Mouse (Mus musculus) spleen, adult 2 months (tissue): ENCODE measurements around the gene Ptrh1. TPM values are rescaled to one million over a fixed set of nuclear protein-coding genes. Genes with fewer than 3 reads are reported as not detected.

ENCODE experiments used
- DNase-seq, 2 experiments: peaks; one replicate each; pipeline versions ENCODE4 v3.0.0 to v3.0.0-alpha.2; 2012 to 2021; ENCODE audit warnings: low spot score in 2 of 2, low read depth in 1 of 2
- H3K27ac ChIP-seq: fragments of 200-500 bp; 2 replicates; pipeline ENCODE4 v1.5.1; 2012; ENCODE audit warnings: low read length, inconsistent platforms; ENCODE audit not compliant: insufficient read depth
- H3K27me3 ChIP-seq: fragments of 200-500 bp; 2 replicates; pipeline ENCODE4 v1.6.1; 2012; ENCODE audit warnings: mild to moderate bottlenecking, moderate library complexity, low read length, inconsistent platforms; ENCODE audit not compliant: control insufficient read depth, insufficient read depth
- H3K36me3 ChIP-seq: fragments of 200-500 bp; 2 replicates; pipeline ENCODE4 v1.6.1; 2012; ENCODE audit warnings: mild to moderate bottlenecking, low read length, inconsistent platforms; ENCODE audit not compliant: control insufficient read depth, insufficient read depth
- H3K4me1 ChIP-seq: fragments of 200-500 bp; 2 replicates; pipeline ENCODE4 v1.6.1; 2011; ENCODE audit warnings: inconsistent platforms; ENCODE audit not compliant: control insufficient read depth, insufficient read depth, insufficient read length
- H3K4me3 ChIP-seq: fragments of 200-500 bp; 2 replicates; pipeline ENCODE4 v1.5.1; 2011; ENCODE audit warnings: mild to moderate bottlenecking, inconsistent platforms; ENCODE audit not compliant: insufficient read depth, insufficient read length; ENCODE audit errors: extremely low read depth
- CTCF ChIP-seq: fragments of 200-500 bp; IDR thresholded peaks from 2 replicates; pipeline ENCODE4 v1.5.1; 2011; ENCODE audit warnings: mild to moderate bottlenecking, inconsistent platforms; ENCODE audit not compliant: insufficient read depth, insufficient read length, insufficient replicate concordance; ENCODE audit errors: extremely low read depth
- POLR2A ChIP-seq: fragments of 200-500 bp; IDR thresholded peaks from 2 replicates; pipeline ENCODE4 v1.6.1; 2011; ENCODE audit warnings: low read depth, low read length, inconsistent platforms
- WGBS: fragments of 180-500 bp; shearing (Covaris S2); methylation state at CpG from one replicate; pipeline ENCODE4 v1.1.7; 2018; 5-methylcytosine and 5-hydroxymethylcytosine counted together
- polyA plus RNA-seq: library from polyadenylated mRNA; depleted of rRNA; stranded (reverse); fragments of >200 nt; gene quantifications from 2 replicates; pipeline ENCODE4 v1.2.3, GENCODE M21; 2012

Ptrh1 gene
- polyA plus RNA-seq, 1 experiment: 5.1 TPM

GRCm38 (mm10) chr2:32791297-32791696, 15.7 kb downstream of the Ptrh1 start:
- no peaks in the 10 kb centered on the region for H3K4me1 ChIP-seq
- H3K27me3 ChIP-seq: no peaks in the 10 kb centered on the region
- no peak for DNase-seq
- no peak for TF ChIP-seq POLR2A
- no peak for TF ChIP-seq CTCF
- no peaks in the 10 kb centered on the region for H3K36me3 ChIP-seq
- 84% methylated on average over 6 of the region's 6 CpGs for WGBS
- no peak overlapping the region for H3K4me3 ChIP-seq
- no peak overlapping the region for H3K27ac ChIP-seq

- Histone ChIP-seq H3K4me3 (no peak overlapping the region), H3K27ac (no peak overlapping the region), H3K27me3 (no peaks in the 10 kb centered on the region), H3K36me3 (no peaks in the 10 kb centered on the region; the same call in 1 of the 2 replicates), H3K4me1 (no peaks in the 10 kb centered on the region)
- no peak for DNase-seq
- 93% methylated on average over 13 of the region's 13 CpGs for WGBS
- TF ChIP-seq CTCF: no peak
- no peak for TF ChIP-seq POLR2A
Observed at GRCm38 (mm10) chr2:32795748-32796418, 20.3 kb downstream of the Ptrh1 start.

GRCm38 (mm10) chr2:32798251-32798962, 22.8 kb downstream of the Ptrh1 start:
- Histone ChIP-seq H3K36me3 (no peaks in the 10 kb centered on the region; the same call in 1 of the 2 replicates), H3K27ac (no peak overlapping the region), H3K27me3 (no peaks in the 10 kb centered on the region), H3K4me3 (no peak overlapping the region), H3K4me1 (no peaks in the 10 kb centered on the region)
- TF ChIP-seq POLR2A (no peak), CTCF (no peak)
- DNase-seq: no peak
- WGBS: 68% methylated on average over 10 of the region's 10 CpGs

- no peaks in the 10 kb centered on the region; the same call in 1 of the 2 replicates for H3K36me3 ChIP-seq
- H3K4me1 ChIP-seq: no peaks in the 10 kb centered on the region
- TF ChIP-seq POLR2A (no peak), CTCF (no peak)
- H3K27me3 ChIP-seq: no peaks in the 10 kb centered on the region
- H3K27ac ChIP-seq: no peak overlapping the region
- DNase-seq: no peak
- H3K4me3 ChIP-seq: no peak overlapping the region
- WGBS: 93% methylated on average over 14 of the region's 14 CpGs
Observed at GRCm38 (mm10) chr2:32808816-32809566, 33.4 kb downstream of the Ptrh1 start.

GRCm38 (mm10) chr2:32811959-32812358, 36.4 kb downstream of the Ptrh1 start:
- Histone ChIP-seq H3K4me3 (no peak overlapping the region), H3K27me3 (no peaks in the 10 kb centered on the region), H3K36me3 (no peaks in the 10 kb centered on the region; the same call in 1 of the 2 replicates), H3K27ac (no peak overlapping the region), H3K4me1 (no peaks in the 10 kb centered on the region)
- TF ChIP-seq CTCF (no peak), POLR2A (no peak)
- WGBS: 94% methylated on average over 8 of the region's 8 CpGs
- no peak for DNase-seq

- DNase-seq: no peak
- H3K36me3 ChIP-seq: no peaks in the 10 kb centered on the region; the same call in 1 of the 2 replicates
- no peak overlapping the region for H3K4me3 ChIP-seq
- no peaks in the 10 kb centered on the region for H3K27me3 ChIP-seq
- no peak overlapping the region for H3K27ac ChIP-seq
- no peaks in the 10 kb centered on the region for H3K4me1 ChIP-seq
- TF ChIP-seq CTCF (no peak), POLR2A (no peak)
- WGBS: 97% methylated on average over 2 of the region's 2 CpGs
Observed at GRCm38 (mm10) chr2:32816497-32816896, 40.9 kb downstream of the Ptrh1 start.
